Mouse (Mus musculus): ENCODE data around the gene 3830406C13Rik.
"Not testable (repeated sequence)": the region's sequence is repeated elsewhere in the genome, so short reads cannot be mapped to it uniquely, and the experiment has no call there.

Gene 3830406C13Rik

DNA sequence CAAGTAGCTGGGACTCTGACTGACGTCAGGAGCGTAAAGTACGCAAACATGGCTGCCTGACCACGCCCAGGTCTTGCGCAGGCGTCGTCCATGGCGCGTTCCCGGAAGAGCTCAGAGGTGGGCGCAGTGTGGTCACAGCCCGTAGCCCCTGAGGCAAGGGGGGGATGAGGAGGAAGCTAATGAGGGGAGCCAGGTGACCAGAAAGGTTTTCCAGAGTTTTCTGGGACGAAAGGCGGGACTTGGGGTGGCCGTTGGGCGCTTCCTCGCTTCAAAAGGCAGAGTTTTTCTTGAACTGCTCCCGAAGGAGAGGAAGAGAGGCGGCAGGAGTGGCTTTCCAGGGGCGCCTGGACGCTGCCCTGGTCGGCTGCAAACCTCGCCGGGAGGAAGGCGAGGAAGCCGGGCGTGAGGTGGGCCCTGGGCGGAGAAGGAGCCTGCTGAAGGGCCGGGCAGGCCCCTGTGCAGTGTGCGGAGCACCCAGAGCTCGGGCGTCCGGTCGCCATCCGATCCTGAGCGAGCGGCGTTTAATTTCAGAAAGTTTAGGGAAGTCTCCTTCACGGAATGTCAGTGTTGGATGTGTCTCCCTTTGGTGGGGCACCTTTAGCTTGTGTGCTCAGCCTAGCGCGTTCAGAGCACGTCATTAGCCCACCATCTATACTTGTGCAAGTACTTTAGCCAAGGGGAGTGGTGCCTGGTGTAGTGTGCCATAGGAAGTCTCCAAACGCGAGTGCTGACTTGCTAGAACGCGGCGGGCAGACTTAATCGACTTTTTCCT, at the start of gene 3830406C13Rik:
3830406C13Rik (plus strand) TSS at position 33 of the 772 bp plus-strand sequence.
- peak; percentile 78 to 82 for DNase-seq (ENCODE audit: low spot score in 2 of 2)

DNA sequence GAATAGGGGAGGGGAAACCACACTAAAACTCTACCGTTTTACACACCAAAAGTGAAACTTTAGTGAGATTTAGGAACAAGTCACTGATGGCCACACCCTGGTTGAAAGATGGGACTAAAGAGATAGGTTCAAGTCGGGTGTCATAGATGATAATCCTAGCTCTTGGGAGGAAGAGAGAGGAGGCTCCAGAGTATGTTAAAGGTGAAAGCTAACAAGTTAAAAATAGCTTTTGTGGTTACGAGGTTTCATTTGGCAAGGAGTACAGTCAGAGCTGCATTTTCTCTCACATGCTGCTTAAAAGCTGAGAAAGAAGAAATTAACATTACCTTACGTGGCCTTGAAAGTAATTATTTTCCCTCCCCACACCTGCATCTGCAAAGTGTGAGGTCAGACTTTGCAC, 40.2 kb upstream of the 3830406C13Rik start:
- no peak for DNase-seq (ENCODE audit: low spot score in 2 of 2)

DNA sequence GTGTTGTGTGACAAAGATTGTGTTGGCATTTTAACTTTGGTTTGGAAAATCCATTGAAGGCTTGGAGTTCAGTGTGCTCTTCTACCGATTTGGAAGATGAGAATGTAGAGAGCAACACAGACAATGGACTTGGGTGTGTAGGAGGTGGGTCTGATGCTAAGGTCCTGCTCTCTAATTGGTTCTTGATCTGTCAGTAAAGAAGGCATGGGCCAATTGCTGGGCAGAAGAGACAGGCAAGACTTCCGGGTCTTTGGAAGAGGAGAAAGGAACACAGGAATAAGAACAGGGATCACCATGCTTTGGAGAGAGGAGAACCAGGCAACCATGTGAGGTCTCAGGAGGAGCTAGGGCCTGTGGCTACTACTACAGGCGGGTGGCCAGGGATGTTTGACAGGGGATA, 7.9 kb upstream of the 3830406C13Rik start:
- DNase-seq (ENCODE audit: low spot score in 2 of 2), result no peak

DNA sequence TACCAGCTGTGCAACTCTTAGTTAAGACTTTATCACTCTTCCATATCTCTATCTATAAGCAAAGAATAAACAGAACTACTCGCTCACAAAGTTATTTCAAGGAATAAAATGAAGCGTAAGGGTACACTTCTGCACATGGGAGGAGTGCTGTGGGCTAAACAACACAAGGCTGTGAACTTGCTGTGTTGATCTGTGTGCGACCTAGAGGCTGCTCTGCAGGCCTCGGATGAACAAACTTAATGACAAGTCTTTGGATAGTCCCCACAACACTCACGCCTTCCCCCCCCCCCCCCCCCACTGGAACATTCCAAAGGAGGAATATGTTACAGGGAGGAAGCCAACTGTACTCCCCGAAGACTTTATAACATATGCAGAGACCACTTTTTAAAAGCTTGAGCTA, 332 bp upstream of the 3830406C13Rik start, which contains the start of gene Gm49355:
Gm49355 (plus strand) TSS at position 336 of the 400 bp plus-strand sequence.
- no peak for DNase-seq (ENCODE audit: low spot score in 2 of 2)

DNA sequence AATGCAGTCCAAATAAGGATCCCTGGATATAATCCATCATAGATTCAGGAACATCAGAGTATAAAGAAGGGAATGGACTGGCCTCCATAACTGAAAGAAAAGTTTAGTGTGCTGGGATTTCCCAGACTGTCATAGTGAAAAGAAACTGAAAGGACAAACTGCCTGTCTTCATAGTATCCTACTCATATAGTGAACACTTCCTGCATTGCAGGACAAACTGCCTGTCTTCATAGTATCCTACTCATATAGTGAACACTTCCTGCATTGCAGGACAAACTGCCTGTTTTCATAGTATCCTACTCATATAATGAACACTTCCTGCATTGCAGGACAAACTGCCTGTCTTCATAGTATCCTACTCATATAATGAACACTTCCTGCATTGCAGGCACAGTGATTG, 5.8 kb downstream of the 3830406C13Rik start:
- DNase-seq (ENCODE audit: low spot score in 2 of 2), result not testable (repeated sequence)

DNA sequence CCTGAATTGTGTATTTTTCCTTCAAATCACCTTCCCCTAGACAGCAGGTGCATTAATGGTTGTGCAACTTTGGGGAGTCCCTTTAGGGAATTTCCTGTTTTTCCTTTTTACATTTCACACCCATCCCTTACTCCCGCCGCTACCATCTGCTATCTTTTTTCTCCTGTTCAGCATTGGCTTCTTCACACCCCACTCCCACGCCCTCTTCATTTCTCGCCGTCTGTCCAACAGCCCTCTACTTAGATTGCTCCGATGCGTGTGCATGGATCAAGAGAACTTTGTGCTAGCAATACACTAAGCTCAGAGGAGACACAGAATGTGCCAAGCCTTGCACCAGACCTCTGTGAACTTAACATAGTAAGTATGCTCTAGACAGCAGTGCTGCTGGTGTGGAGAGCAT, 12.4 kb downstream of the 3830406C13Rik start:
- DNase-seq (ENCODE audit: low spot score in 2 of 2), result no peak

DNA sequence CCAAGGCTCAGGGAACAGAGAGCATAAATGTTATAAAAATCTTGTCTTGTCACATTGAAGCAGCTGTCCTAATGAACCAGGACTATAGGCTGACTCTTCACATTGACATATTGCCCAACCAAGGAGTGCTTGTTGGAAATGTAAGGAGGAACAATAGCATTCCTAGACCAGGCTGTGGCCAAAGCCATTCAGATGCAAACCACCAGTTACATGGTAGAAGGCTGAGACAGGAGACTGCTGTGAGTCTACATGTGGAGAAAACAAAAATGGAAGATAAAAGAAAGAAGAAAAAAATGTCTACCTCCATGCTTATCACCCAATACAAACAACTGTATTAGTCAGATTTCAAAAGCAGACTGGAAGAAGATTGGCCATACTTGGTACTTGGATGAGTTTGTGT, 15.2 kb downstream of the 3830406C13Rik start:
- DNase-seq (ENCODE audit: low spot score in 2 of 2), result no peak

DNA sequence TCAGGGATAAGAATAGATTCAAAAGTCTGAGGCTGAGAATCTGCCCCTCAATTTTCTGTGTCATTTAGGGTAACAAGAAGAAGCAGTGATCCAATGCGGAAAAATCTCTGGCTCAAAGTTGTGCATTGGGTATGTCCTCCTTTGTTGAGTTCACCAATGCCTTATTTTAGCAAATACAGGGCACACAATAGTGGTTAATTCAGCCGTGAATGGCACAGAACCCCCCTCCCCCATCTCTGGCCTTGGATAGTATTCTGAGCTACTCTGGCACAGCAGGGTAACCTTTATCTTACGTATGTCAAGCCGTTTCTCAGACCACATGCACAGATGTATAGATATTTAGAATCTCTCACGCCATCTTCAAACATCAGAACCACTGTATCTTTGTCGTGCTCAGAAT, 15.7 kb downstream of the 3830406C13Rik start:
- no peak for DNase-seq (ENCODE audit: low spot score in 2 of 2)

DNA sequence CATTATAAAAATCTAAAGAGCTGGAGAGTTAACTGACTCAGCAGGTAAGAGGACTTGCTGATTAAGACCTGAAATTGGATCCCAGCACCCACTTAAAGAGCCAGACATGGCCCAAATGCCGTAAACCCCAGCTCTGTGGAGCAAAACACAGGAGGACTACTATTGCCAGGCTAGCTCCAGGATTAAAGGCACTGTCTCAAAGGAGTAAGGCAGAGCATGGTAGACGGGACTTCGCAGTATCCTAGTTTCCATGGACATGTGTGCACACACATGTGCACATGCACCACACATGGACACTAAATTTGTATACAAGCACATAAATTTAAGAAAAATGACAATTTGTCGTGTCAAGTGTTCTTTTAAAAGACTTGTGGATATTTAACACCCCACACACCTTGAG, 16.3 kb downstream of the 3830406C13Rik start:
- DNase-seq (ENCODE audit: low spot score in 2 of 2), result no peak

DNA sequence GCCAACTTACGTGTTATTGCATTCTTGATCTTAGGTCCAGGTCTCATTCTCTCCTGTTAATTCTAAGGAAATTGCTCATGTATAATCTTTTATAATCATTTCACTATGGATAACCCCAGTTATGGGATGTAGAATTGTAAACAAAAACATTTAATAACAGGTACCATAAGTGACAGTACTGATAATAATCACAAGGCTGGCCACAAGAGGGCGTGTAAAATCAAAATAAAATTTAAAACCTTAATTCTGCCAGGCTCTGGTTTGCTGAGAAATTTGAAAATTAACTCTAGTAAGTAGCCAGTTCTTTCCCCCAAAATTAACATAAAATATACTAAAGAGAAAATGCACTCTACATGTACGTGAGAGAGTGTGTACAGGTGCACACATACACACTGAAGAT, 16.7 kb downstream of the 3830406C13Rik start:
- no peak for DNase-seq (ENCODE audit: low spot score in 2 of 2)

DNA sequence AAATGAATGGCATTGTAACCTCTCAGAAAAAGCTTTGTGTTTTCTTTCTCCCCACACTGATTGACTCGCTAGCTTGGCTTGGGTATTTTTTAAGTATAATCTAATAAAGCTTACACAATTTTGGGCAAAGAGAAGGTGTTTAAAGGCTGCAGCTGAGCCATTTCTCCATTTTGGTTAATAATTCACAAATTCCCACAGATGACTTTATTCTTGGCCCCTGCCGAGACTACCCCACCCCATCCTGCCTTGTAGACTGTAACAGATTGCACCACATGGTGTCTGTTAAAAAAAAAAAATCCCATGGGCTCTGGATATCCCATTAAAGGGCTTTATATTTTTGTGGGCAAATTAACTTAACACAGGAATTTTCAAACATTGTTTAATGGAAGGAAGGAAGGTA, 19.1 kb downstream of the 3830406C13Rik start:
- DNase-seq (ENCODE audit: low spot score in 2 of 2), result no peak

DNA sequence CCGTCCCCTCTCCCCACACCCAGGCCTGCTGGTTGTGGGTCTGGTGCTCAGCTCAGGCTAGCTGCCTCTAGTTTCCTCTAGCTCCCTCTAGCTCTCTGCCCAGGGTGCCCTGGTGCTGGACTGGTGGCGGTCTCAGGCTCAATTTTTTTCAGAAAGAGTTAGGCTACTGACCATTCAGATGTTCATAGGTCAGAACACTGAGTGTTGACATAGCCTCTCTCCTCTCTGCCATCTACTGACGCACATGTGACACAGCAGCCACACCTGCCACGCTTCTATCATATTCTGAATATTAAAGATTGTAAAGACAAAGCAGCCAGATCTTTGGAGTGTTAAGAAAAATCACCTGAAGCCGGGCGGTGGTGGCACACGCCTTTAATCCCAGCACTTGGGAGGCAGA, 49.6 kb downstream of the 3830406C13Rik start:
- no peak for DNase-seq (ENCODE audit: low spot score in 2 of 2)

DNA sequence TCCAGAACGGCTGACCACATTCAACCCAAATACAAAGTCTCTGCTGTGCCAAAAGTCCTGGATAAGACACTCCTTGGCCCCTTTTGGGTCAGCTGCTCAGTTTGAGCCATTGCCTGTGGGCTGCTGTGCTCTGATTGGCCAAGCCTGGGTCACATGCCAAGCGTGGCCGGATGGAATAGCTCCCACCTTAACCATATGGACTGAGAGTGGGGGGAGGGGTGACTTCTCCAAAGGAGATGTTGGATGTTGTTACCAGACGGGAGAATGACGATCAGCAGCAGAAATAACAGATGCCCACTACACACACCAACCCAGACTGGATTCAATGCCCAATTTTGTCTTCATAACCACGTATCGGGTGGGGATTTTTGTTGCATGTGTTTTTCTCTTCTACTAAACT, 51.0 kb downstream of the 3830406C13Rik start:
- no peak for DNase-seq (ENCODE audit: low spot score in 2 of 2)

DNA sequence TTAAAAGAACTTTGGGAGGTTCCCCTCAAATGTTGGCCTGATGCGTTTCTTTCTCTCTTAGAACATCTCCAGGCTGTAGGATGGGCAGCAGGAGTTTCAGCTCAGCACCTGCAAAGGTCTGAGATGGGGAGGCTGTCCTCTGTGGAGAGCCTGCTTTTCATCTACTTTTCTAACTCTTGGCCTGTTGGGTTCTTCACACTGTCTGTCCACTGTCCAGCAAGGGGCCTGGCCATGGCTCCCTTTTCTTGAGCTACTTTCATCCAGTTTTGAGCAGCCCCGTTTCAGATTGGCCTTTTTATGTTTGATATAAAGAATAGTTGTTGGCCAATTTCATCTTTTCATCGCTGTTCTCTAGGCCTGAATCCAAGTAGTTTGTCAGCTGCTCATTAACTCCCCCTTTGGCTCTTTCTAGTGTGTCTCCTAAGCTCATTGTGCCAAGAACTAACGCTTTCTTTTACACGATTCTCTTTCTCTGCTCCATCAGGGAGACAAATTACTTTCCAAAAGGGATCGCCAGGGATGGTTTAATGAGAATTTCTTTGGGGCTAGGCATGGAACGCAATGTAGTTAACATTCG, 53.5 kb downstream of the 3830406C13Rik start:
- DNase-seq (ENCODE audit: low spot score in 2 of 2), result no peak

DNA sequence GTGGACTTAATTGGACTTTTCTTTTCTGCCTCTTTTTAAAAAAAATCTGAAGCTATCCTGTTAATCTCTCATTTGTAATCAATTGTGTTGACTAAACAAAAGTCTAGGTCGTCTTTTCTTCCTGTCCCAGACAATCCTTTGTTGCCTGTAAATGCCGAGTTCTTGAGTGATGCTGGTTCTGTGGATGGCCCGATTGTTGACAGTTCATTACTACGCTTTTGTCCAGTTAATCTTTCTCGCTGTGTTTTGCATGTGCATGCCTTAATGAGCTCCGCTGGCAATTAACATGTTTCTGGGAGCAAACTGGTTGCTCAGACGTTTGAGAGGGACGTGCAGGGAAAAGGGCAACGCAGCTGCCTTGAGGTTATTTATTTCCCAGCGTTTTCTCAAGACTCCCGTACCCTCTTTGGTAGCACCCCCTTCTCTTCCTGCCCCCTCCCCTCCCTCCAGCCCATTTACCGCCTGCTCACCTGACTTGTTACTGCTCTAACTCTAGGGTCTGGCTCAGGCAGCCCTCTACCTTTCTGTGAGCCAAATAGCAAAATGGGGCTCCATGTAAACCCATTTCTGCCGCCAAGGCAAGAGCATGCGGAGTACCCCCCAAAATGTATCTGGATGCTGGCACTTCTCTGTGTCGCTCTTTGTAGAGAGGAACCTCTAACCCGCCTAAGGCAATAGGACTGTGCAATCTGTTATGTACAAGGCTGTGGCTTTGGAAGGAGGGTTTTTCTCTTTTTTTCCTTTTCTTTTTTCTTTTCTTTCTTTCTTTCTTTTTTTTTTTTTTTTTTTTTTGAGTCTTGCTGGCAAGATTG, 54.2 kb downstream of the 3830406C13Rik start:
- no peak for DNase-seq (ENCODE audit: low spot score in 2 of 2)

DNA sequence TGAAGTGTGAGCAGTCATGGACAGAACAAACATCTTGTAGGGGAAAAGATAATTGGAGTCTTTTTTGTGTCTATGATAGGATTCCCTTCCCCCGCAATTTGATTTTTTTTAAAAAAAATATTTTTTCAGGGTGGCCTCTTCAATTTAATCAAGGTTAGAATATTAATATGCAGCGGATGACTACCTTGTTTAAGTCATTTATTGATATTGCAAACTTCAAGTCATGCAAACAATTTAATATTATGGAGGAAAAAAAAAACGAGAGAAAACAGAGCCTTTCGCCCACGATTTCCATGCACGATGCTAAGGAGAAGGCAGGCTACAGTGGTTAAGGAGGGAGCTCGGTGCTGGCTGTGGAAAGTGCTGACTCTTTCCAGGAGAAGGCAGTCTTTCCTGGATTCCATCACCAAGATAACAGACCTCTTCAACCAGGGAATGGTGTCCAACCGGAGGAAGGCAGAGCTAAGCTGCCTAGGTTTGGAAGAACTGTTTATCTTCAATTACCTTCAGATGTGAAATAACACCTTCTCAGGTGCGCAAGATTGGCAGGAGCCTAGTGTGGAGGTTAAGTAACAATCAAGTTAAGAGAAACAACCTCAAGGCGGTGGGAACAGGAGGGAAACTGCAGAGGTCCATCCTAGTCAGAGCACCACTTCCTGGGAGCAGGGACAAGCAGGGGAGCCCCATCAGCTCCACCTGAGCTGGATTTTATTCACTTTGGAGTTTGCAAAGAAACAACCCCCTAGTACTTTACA, 55.0 kb downstream of the 3830406C13Rik start:
- DNase-seq (ENCODE audit: low spot score in 2 of 2), result peak in 1 of 2 experiments; percentile 33

DNA sequence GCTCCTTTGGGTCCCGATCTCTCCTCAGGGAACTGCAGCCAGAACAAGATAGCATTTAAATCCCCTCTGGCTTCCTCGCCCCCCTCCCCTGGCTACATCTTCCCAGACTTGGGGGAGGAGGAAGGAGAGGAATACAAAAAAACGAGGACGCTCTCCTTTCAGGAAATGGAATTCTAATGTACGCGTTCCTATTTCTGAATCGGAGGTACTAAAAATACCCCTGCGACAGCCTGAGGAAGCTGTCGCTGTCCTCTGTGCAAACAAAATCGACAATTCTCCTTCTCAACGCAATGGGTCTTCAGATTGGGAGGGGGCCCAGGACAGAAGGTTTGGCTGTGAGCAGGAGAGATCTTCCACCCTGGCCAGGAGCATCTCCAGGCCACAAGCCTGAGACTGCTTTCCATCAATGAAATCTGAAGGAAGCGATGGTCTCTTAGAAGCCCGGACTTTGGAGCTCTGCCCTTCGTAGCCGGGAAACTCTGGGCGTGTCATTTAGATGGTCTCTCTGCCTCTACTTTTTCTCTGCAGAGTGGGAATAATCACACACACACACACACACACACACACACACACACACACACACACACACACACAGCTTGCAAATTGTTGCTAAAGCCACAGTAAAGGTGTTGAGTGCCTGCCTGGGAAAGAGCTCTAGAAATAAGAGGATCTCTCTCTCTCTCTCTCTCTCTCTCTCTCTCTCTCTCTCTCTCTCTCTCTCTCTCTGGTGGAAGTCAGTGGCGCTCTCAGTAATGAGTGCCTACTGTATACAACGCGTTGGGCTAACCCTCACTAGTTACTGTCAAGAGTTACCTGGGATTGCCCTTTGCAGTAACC, 56.5 kb downstream of the 3830406C13Rik start:
- peak in 1 of 2 experiments; percentile 19 for DNase-seq (ENCODE audit: low spot score in 2 of 2)

DNA sequence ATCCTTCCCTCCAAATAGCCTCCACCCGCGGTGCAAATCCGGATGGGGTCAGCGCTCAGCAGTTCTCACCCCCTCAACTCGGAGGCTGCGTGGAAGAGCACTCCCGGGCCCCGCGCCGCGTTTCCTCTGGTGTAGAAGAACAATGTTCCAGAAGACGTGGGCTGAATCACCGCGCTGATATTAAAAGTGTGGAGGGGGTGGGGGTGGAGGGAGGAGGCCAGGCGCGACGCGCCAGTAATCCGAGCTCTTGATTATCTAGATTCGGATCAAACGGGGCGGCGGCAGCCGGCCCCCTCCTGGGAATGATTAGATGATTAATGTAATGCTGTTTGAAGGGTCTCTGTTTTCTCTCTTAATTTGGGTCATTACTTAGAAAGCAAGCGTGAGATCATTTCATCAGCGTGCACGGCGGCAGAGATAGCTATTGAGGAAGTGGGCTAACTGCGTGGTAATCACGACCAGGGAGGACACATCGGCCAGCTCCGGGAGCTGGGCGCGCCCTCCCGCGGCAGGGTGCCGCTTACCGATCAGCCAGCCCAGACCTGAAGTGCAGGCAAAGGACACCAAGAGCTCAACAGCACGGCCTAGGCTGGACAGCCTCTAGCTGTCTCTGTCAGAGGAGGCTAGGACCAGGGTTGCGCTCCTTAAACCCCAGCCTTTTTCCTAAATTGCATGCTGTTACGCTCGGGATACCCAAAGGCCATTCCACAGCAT, 57.3 kb downstream of the 3830406C13Rik start:
- no peak for DNase-seq (ENCODE audit: low spot score in 2 of 2)

DNA sequence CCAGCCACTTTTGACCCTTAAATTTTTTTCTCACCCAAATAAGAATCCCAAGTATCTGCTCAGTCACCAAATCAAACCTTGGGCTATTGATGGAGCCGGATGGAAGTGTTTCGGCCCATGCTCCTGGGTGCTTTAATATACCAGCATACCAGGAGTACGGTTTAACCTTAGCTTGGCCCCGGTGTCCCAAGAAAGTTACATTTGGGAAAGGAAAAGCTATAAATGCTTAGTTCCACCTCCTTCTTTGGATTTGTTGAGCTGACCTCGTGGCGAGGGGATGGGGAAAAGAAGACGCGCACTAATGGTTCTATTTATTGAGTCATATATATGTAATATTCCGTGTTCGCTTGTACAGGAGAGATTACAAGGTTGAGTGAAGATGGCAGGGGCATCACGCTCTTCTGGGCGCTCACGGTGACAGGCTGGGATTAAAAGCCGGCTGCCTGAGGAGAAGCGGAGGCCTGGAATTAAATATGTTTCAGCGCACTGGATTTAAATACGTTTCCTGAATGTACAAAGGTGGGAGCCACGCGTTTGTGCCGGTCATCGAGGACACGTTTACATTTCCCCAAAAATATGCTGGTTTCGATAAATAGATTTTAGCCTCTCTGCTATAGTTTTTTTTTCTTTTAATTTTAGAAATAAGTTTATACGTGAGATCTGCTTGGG, 58.0 kb downstream of the 3830406C13Rik start:
- DNase-seq (ENCODE audit: low spot score in 2 of 2), result no peak
